ENCODE assay signal across 21 mouse cellular contexts in the genomic region with DNA sequence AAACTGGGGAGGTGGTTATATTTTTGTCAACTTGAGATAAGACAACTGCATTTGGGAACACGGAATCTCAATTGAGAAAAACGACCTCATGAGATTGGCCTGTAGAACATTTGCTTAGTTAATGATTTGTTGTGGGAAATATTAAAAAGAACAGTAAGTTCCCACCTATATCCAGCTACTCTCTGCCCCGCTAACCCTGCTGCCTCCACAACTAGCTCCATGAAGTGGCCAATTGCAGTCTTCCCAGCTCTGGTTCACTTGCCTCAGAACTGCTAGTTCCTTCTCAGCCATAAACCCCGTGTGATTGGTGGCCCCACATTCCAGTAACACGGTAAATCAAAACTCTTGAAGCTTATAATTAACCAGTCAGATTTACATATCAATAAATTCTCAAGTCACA. TPM values are rescaled to one million over a fixed set of nuclear protein-coding genes. Genes with fewer than 3 reads are reported as not detected.
"Had no signal": no experiment of that assay in that cellular context is flagged by ENCODE, and none has a peak within 500 bp of the region (broad histone marks: within the 10 kb centered on the region; RNA-seq: fewer than 3 reads in every experiment).

No protein-coding gene starts in this region.

- H3K4me3 ChIP-seq: layer of hippocampus, adult 2 months; left cerebral cortex, adult 2 months; liver, embryonic 13.5 days had no signal

- DNase-seq: layer of hippocampus, adult 9-11 months; layer of hippocampus, postnatal 36 days; liver, embryonic 13.5 days; lung, adult 2 months; lung, postnatal 14 days; lung, postnatal 4 days; midbrain, embryonic 14.5 days; thymus, postnatal 25 days had no signal

- H3K9ac ChIP-seq: liver, embryonic 13.5 days had no signal

- H3K4me2 ChIP-seq: liver, embryonic 13.5 days; midbrain, embryonic 11.5 days had no signal

- H3K4me1 ChIP-seq: liver, embryonic 13.5 days had no signal

- ATAC-seq: hindbrain, postnatal 0 days; inflammation-experienced regulatory T-cells, adult 6 months; intestine, embryonic 16.5 days had no signal

- H3K9me3 ChIP-seq: liver, embryonic 13.5 days had no signal

- H3K27me3 ChIP-seq: liver, embryonic 13.5 days had no signal

- H3K36me3 ChIP-seq: liver, embryonic 13.5 days had no signal

- H3K27ac ChIP-seq: hindbrain, postnatal 0 days; layer of hippocampus, adult 2 months; left cerebral cortex, adult 2 months; liver, embryonic 13.5 days had no signal

RNA-seq across cellular contexts. Expression of gene Prss8, which starts 29.5 kb away (rescaled TPM):
- total RNA-seq: left cerebral cortex, postnatal 36 days; megakaryocyte progenitor cell, adult 5-6 weeks; megakaryocyte-erythroid progenitor cell, adult 5-6 weeks had no signal
- polyA plus RNA-seq: inflammation-experienced regulatory T-cells, adult 6 months; midbrain, embryonic 14.5 days had no signal

RNA-seq across cellular contexts. Expression of gene Trim72, which starts 44.4 kb away (rescaled TPM):
- total RNA-seq: megakaryocyte progenitor cell, adult 5-6 weeks had no signal
- polyA plus RNA-seq: hindbrain, postnatal 0 days; inflammation-experienced regulatory T-cells, adult 6 months; liver, embryonic 13.5 days; midbrain, embryonic 14.5 days; midbrain, postnatal 0 days; neural tube, embryonic 11.5 days; neural tube, embryonic 14.5 days; thymus, postnatal 0 days had no signal
